ENCODE assay signal across 35 mouse cellular contexts in genomic region chr1:21262401-21262800, GRCm38 (mm10). TPM values are rescaled to one million over a fixed set of nuclear protein-coding genes. Genes with fewer than 3 reads are reported as not detected.
"Had no signal": no experiment of that assay in that cellular context is flagged by ENCODE, and none has a peak within 500 bp of the region (broad histone marks: within the 10 kb centered on the region; RNA-seq: fewer than 3 reads in every experiment).

No protein-coding gene starts in this region.

- DNase-seq: left cerebral cortex, postnatal 4 days; liver; liver, embryonic 13.5 days; lung, adult 18-20 months; lung, adult 2 months; lung, embryonic 14.5 days; lung, postnatal 10 days; lung, postnatal 14 days; lung, postnatal 36 days; lung, postnatal 4 days; midbrain, embryonic 14.5 days had no signal

- H3K27me3 ChIP-seq: limb, embryonic 12.5 days; limb, embryonic 13.5 days; limb, embryonic 15.5 days; liver, embryonic 12.5 days; liver, embryonic 13.5 days; liver, embryonic 15.5 days; lung, embryonic 15.5 days; megakaryocyte, embryonic 14.5 days; midbrain, embryonic 12.5 days; midbrain, embryonic 13.5 days; midbrain, embryonic 15.5 days; neural tube, embryonic 12.5 days had no signal

- H3K4me3 ChIP-seq: left cerebral cortex, adult 2 months; limb, embryonic 10.5 days; limb, embryonic 12.5 days; limb, embryonic 13.5 days; limb, embryonic 15.5 days; liver, embryonic 12.5 days; liver, embryonic 13.5 days; liver, embryonic 15.5 days; lung, embryonic 15.5 days; megakaryocyte, embryonic 14.5 days; midbrain, embryonic 10.5 days; midbrain, embryonic 12.5 days; midbrain, embryonic 13.5 days; midbrain, embryonic 15.5 days; myocyte; neural tube, embryonic 12.5 days had no signal

- H3K9me3 ChIP-seq: limb, embryonic 10.5 days; limb, embryonic 12.5 days; limb, embryonic 13.5 days; limb, embryonic 15.5 days; liver, embryonic 12.5 days; liver, embryonic 13.5 days; liver, embryonic 15.5 days; lung, embryonic 15.5 days; megakaryocyte, embryonic 14.5 days; midbrain, embryonic 10.5 days; midbrain, embryonic 12.5 days; midbrain, embryonic 13.5 days; midbrain, embryonic 15.5 days; neural tube, embryonic 12.5 days had no signal

- H3K4me1 ChIP-seq: limb, embryonic 10.5 days; limb, embryonic 12.5 days; limb, embryonic 13.5 days; limb, embryonic 15.5 days; liver, embryonic 12.5 days; liver, embryonic 13.5 days; liver, embryonic 15.5 days; lung, embryonic 15.5 days; megakaryocyte, embryonic 14.5 days; midbrain, embryonic 10.5 days; midbrain, embryonic 12.5 days; midbrain, embryonic 13.5 days; midbrain, embryonic 15.5 days; neural tube, embryonic 12.5 days had no signal

- H3K4me2 ChIP-seq: limb, embryonic 12.5 days; limb, embryonic 13.5 days; limb, embryonic 15.5 days; liver, embryonic 11.5 days; liver, embryonic 12.5 days; liver, embryonic 13.5 days; liver, embryonic 15.5 days; lung, embryonic 14.5 days; lung, embryonic 15.5 days; midbrain, embryonic 11.5 days; midbrain, embryonic 12.5 days; midbrain, embryonic 13.5 days; midbrain, embryonic 15.5 days; neural tube, embryonic 12.5 days had no signal

- H3K27ac ChIP-seq: left cerebral cortex, adult 2 months; limb, embryonic 10.5 days; limb, embryonic 12.5 days; limb, embryonic 13.5 days; limb, embryonic 15.5 days; liver, embryonic 12.5 days; liver, embryonic 13.5 days; liver, embryonic 14.5 days; liver, embryonic 15.5 days; lung, embryonic 15.5 days; macrophage; midbrain, embryonic 10.5 days; midbrain, embryonic 12.5 days; midbrain, embryonic 13.5 days; midbrain, embryonic 15.5 days; neural tube, embryonic 12.5 days had no signal

- ATAC-seq: liver, embryonic 12.5 days; lung, postnatal 0 days; midbrain, embryonic 13.5 days; midbrain, embryonic 15.5 days; midbrain, embryonic 16.5 days had no signal

- H3K9ac ChIP-seq: limb, embryonic 12.5 days; limb, embryonic 13.5 days; limb, embryonic 15.5 days; liver, embryonic 12.5 days; liver, embryonic 13.5 days; liver, embryonic 14.5 days; liver, embryonic 15.5 days; lung, embryonic 14.5 days; lung, embryonic 15.5 days; midbrain, embryonic 12.5 days; midbrain, embryonic 13.5 days; midbrain, embryonic 15.5 days; neural tube, embryonic 12.5 days had no signal

- H3K36me3 ChIP-seq: limb, embryonic 10.5 days; limb, embryonic 12.5 days; limb, embryonic 13.5 days; limb, embryonic 15.5 days; liver, embryonic 12.5 days; liver, embryonic 13.5 days; liver, embryonic 15.5 days; lung, embryonic 15.5 days; midbrain, embryonic 10.5 days; midbrain, embryonic 12.5 days; midbrain, embryonic 13.5 days; midbrain, embryonic 15.5 days; neural tube, embryonic 12.5 days had no signal

RNA-seq across cellular contexts. Expression of gene Gsta3, which starts 22.0 kb away (rescaled TPM):
- total RNA-seq: megakaryocyte, adult 5-6 weeks; megakaryocyte-erythroid progenitor cell, adult 5-6 weeks; midbrain, postnatal 0 days had no signal
- polyA plus RNA-seq: limb, embryonic 10.5 days had no signal
